Mouse (Mus musculus): ENCODE measurements at regions not wholly inside any gene's neighbourhood (a gene's known extent, or its start where the extent isn't known, plus 50 kb on each side); places are given as distances from the start of the nearest gene placed in this dataset.

DNA sequence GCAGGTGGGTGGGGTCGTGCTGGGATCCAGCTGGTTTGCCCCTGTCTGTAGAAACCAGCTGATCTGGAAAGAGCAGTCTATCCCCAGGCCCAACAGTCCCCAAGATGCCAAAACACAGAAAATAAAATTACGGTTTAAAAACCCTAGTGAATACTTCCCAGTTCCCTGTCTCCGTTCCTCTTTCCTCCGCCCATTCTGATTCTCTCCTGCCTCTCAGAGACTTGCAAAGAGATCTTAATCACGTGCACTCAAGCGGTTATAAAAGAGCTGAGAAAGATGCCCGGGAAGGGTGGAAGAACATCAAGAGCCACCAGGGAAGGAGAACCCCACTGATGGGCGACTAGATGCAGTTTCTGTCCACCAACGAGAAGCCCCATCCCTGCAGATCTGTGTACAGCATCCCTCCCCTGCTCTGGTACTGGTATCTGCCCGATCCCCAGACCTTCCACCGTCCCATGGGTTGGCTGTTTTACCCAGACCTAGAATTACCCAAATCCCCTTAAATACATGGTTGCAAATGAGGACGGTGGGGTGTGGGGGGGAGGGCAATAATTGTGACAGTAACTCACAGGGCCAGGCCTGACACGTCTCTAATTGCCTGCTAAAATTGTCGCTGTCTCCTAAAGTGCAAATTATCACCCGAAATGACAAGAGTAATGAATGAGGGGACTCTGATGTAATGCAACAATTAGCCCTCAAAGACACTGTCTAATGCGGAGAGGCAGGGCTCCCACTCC is 202.1 kb downstream of the Cryba4 start:
- DNase-seq (no peak), ATAC-seq (no peak)
- TF ChIP-seq CTCF (IDR thresholded peaks at IDR 0.05; ENCODE audit: low read depth) = no peak
- no peak for TF ChIP-seq EP300 (IDR thresholded peaks at IDR 0.05; ENCODE audit: low read depth)
- Histone ChIP-seq H3K27me3 (ENCODE audit: insufficient read depth, low read length) (no peaks in the 10 kb centered on the region), H3K4me2 (ENCODE audit: low read depth, low read length) (no peak overlapping the region), H3K4me1 (ENCODE audit: insufficient read depth) (no peaks in the 10 kb centered on the region), H3K9me3 (ENCODE audit: low read length) (no peaks in the 10 kb centered on the region), H3K27ac (ENCODE audit: low read depth) (no peak overlapping the region), H3K9ac (replicated peaks) (no peak overlapping the region), H3K36me3 (replicated peaks; ENCODE audit: insufficient read depth, low read length) (no peaks in the 10 kb centered on the region), H3K4me3 (ENCODE audit: low read depth, low read length) (no peak overlapping the region)
- WGBS (ENCODE audit: insufficient replicate concordance) = 36% methylated on average over 16 of the region's 16 CpGs

DNA sequence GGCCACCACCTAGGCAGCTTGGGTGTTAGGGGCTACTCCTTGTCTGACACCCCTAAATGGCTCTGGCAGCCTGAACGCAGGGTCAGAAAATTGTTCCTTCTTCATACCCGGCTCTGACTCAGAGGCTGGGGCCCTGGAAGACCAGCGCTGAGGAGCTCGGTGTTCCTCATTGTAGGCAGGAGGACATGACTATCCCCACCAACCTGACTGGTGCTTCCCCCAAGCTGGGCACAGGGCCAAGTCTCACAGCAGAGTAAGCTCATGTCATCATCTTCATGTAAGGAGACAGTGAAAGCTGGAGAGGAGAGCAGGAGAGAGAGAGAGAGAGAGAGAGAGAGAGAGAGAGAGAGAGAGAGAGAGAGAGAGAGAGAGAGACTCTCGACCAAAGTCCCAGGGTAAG is 201.4 kb downstream of the Cryba4 start:
- H3K27ac ChIP-seq (ENCODE audit: low read depth) = no peak overlapping the region
- H3K27me3 ChIP-seq (ENCODE audit: insufficient read depth, low read length) = no peaks in the 10 kb centered on the region
- DNase-seq = no peak
- H3K36me3 ChIP-seq (replicated peaks; ENCODE audit: insufficient read depth, low read length) = no peaks in the 10 kb centered on the region
- 53% methylated on average over 5 of the region's 5 CpGs for WGBS (ENCODE audit: insufficient replicate concordance)
- H3K4me2 ChIP-seq (ENCODE audit: low read depth, low read length) = no peak overlapping the region
- no peak overlapping the region for H3K4me3 ChIP-seq (ENCODE audit: low read depth, low read length)
- no peaks in the 10 kb centered on the region for H3K9me3 ChIP-seq (ENCODE audit: low read length)
- no peak for ATAC-seq
- no peak overlapping the region for H3K9ac ChIP-seq (replicated peaks)
- no peaks in the 10 kb centered on the region for H3K4me1 ChIP-seq (ENCODE audit: insufficient read depth)
- TF ChIP-seq CTCF (IDR thresholded peaks at IDR 0.05; ENCODE audit: low read depth) (no peak), EP300 (IDR thresholded peaks at IDR 0.05; ENCODE audit: low read depth) (no peak)

DNA sequence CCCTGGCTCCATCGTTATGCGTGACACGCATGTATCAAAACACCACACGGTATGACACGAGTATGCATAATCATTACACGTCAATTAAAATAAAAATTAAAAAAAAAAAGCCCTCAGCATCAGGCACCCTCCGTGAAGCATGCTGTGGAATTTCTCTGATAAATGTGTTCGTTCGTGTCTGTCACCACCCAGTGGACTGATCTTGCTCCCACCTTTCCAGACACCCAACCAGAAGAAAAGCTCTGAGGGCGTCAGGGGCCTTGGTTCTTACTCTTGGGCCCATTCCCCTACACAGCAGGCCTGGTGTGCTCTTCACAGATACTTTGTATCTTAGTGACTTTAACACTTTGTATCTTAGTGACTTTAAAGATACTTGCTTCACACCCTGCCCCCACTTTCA is 200.5 kb downstream of the Cryba4 start:
- Histone ChIP-seq H3K4me3 (ENCODE audit: low read depth, low read length) (no peak overlapping the region), H3K4me2 (ENCODE audit: low read depth, low read length) (no peak overlapping the region), H3K9me3 (ENCODE audit: low read length) (no peaks in the 10 kb centered on the region), H3K36me3 (replicated peaks; ENCODE audit: insufficient read depth, low read length) (no peaks in the 10 kb centered on the region), H3K4me1 (ENCODE audit: insufficient read depth) (no peaks in the 10 kb centered on the region), H3K27me3 (ENCODE audit: insufficient read depth, low read length) (no peaks in the 10 kb centered on the region), H3K9ac (replicated peaks) (no peak overlapping the region), H3K27ac (ENCODE audit: low read depth) (no peak overlapping the region)
- TF ChIP-seq EP300 (IDR thresholded peaks at IDR 0.05; ENCODE audit: low read depth) (no peak), CTCF (IDR thresholded peaks at IDR 0.05; ENCODE audit: low read depth) (no peak)
- 80% methylated on average over 10 of the region's 10 CpGs for WGBS (ENCODE audit: insufficient replicate concordance)
- ATAC-seq (no peak), DNase-seq (no peak)

DNA sequence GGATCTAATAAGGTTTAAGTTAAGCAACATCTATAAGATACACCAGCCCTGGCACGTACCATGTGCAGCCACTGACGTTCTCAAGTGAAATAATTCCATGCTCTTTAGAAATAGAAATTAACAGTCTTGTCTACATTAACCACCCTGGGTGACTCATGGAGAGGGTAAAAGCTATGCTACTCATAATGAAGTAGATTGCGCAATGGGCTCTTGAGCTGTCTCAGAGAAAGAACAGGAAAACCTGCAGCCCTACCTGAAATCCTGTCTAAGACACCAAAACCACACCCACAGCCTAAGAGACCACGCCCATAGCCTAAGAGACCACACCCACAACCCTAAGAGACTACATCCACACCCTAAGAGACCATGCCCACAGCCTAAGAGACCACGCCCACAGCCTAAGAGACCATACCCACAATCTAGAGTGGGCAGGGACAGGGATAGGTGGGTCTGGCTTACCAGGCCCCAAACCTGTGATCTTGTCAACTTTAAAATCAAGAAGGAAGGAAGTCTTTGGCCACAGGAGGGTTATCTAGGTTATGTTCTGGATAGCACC is 198.6 kb downstream of the Cryba4 start:
- Histone ChIP-seq H3K9ac (replicated peaks) (no peak overlapping the region), H3K27ac (ENCODE audit: low read depth) (no peak overlapping the region), H3K4me2 (ENCODE audit: low read depth, low read length) (no peak overlapping the region), H3K27me3 (ENCODE audit: insufficient read depth, low read length) (no peaks in the 10 kb centered on the region), H3K4me3 (ENCODE audit: low read depth, low read length) (no peak overlapping the region), H3K9me3 (ENCODE audit: low read length) (no peaks in the 10 kb centered on the region), H3K36me3 (replicated peaks; ENCODE audit: insufficient read depth, low read length) (no peaks in the 10 kb centered on the region), H3K4me1 (ENCODE audit: insufficient read depth) (no peaks in the 10 kb centered on the region)
- 67% methylated on average over 5 of the region's 5 CpGs for WGBS (ENCODE audit: insufficient replicate concordance)
- TF ChIP-seq CTCF (IDR thresholded peaks at IDR 0.05; ENCODE audit: low read depth) = no peak
- TF ChIP-seq EP300 (IDR thresholded peaks at IDR 0.05; ENCODE audit: low read depth) = no peak
- ATAC-seq = no peak
- DNase-seq = no peak

DNA sequence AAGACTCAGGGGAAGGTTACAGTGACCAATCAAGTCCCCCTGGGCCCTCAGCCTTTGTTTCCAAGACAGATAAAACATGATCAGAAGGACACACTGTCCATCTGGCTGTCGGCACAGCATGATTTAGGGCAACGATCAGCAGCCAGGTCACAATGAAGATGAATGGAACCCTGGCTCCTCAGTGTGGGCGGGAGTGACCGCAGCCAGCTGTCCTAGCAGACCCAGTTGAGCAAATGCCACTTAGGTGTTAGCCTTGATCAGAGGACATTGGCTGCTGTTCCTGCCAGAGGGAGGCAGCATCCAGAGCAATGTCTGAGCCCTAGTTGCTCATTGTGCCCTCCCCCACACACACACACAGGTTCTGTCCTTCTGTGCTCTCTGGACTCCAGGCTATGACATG is 197.3 kb downstream of the Cryba4 start:
- Histone ChIP-seq H3K9ac (replicated peaks) (no peak overlapping the region), H3K36me3 (replicated peaks; ENCODE audit: insufficient read depth, low read length) (no peaks in the 10 kb centered on the region), H3K4me3 (ENCODE audit: low read depth, low read length) (no peak overlapping the region), H3K4me2 (ENCODE audit: low read depth, low read length) (no peak overlapping the region), H3K9me3 (ENCODE audit: low read length) (no peaks in the 10 kb centered on the region), H3K4me1 (ENCODE audit: insufficient read depth) (no peaks in the 10 kb centered on the region), H3K27me3 (ENCODE audit: insufficient read depth, low read length) (no peaks in the 10 kb centered on the region), H3K27ac (ENCODE audit: low read depth) (no peak overlapping the region)
- 50% methylated on average over 4 of the region's 4 CpGs for WGBS (ENCODE audit: insufficient replicate concordance)
- no peak for TF ChIP-seq EP300 (IDR thresholded peaks at IDR 0.05; ENCODE audit: low read depth)
- no peak for TF ChIP-seq CTCF (IDR thresholded peaks at IDR 0.05; ENCODE audit: low read depth)
- DNase-seq (no peak), ATAC-seq (no peak)

DNA sequence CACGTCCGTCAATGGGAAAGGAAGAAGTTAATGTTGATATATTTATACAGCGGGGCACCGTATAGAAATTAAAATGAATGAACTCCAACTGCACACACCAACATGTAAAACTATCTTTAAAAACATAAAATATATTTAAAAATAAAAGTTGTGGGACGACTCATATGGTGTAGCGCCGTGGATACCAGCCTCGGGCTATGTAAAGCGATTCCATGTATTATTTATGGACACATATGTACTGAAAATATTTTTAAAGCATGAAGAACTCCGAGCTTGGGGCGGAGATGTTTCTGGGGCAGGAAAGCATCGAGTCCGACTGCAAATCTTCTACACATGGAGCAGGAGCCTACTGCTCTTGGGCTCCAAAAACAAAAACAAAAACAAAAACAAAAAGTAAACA is 182.4 kb downstream of the Cryba4 start:
- H3K4me1 ChIP-seq (ENCODE audit: insufficient read depth) = no peaks in the 10 kb centered on the region
- H3K27me3 ChIP-seq (ENCODE audit: insufficient read depth, low read length) = 0 out of 2 replicates have a peak, but pooled peaks cover 2% of the 10 kb centered on the region
- H3K4me3 ChIP-seq (ENCODE audit: low read depth, low read length) = no peak overlapping the region
- no peaks in the 10 kb centered on the region for H3K9me3 ChIP-seq (ENCODE audit: low read length)
- no peaks in the 10 kb centered on the region for H3K36me3 ChIP-seq (replicated peaks; ENCODE audit: insufficient read depth, low read length)
- DNase-seq = no peak
- H3K9ac ChIP-seq (replicated peaks) = no peak overlapping the region
- WGBS (ENCODE audit: insufficient replicate concordance) = 84% methylated on average over 13 of the region's 13 CpGs
- no peak overlapping the region for H3K27ac ChIP-seq (ENCODE audit: low read depth)
- H3K4me2 ChIP-seq (ENCODE audit: low read depth, low read length) = no peak overlapping the region
- TF ChIP-seq EP300 (IDR thresholded peaks at IDR 0.05; ENCODE audit: low read depth) (no peak), CTCF (IDR thresholded peaks at IDR 0.05; ENCODE audit: low read depth) (no peak)
- no peak for ATAC-seq

Measured in liver, postnatal 0 days (tissue).